Mouse (Mus musculus) kidney, postnatal 10 days (tissue): ENCODE data around the gene Trub2.

Source experiments
- DNase-seq: peaks from one replicate; pipeline ENCODE4 v3.0.0; 2021; ENCODE audit warnings: mixed read lengths

The Trub2 gene

GRCm38 (mm10) chr2:29771611-29772461 is 16.5 kb downstream of the Trub2 start:
- DNase-seq: no peak

- DNase-seq: no peak
Measured at GRCm38 (mm10) chr2:29770162-29770561, 18.1 kb downstream of the Trub2 start.

- no peak for DNase-seq
Measured at GRCm38 (mm10) chr2:29768901-29769300, 19.4 kb downstream of the Trub2 start.

- DNase-seq: peak; percentile 68
Measured at GRCm38 (mm10) chr2:29767976-29768709, 20.2 kb downstream of the Trub2 start.

GRCm38 (mm10) chr2:29764831-29765230 is 23.5 kb downstream of the Trub2 start:
- peak; percentile 84 for DNase-seq

GRCm38 (mm10) chr2:29755693-29756092 is 32.6 kb downstream of the Trub2 start:
- no peak for DNase-seq

- no peak for DNase-seq
Measured at GRCm38 (mm10) chr2:29752397-29752796, 35.9 kb downstream of the Trub2 start.

- peak; percentile 81 for DNase-seq
Measured at GRCm38 (mm10) chr2:29751497-29751896, 36.8 kb downstream of the Trub2 start, which contains the start of gene Gm13420. Gm13420 (minus strand) TSS chr2:29751685.

- no peak for DNase-seq
Measured at GRCm38 (mm10) chr2:29748499-29748898, 39.8 kb downstream of the Trub2 start.

GRCm38 (mm10) chr2:29747852-29748251 is 40.5 kb downstream of the Trub2 start:
- DNase-seq: no peak

GRCm38 (mm10) chr2:29747188-29747782 is 41.0 kb downstream of the Trub2 start:
- no peak for DNase-seq

- no peak for DNase-seq
Measured at GRCm38 (mm10) chr2:29744256-29744655, 44.0 kb downstream of the Trub2 start.

GRCm38 (mm10) chr2:29741207-29741606 is 47.1 kb downstream of the Trub2 start:
- DNase-seq: no peak

- DNase-seq: no peak
Measured at GRCm38 (mm10) chr2:29739368-29739767, 48.9 kb downstream of the Trub2 start.

- DNase-seq: no peak
Measured at GRCm38 (mm10) chr2:29738799-29739198, 49.5 kb downstream of the Trub2 start.

GRCm38 (mm10) chr2:29737209-29737925 is 50.9 kb downstream of the Trub2 start:
- DNase-seq: no peak

- DNase-seq: no peak
Measured at GRCm38 (mm10) chr2:29735708-29736107, 52.6 kb downstream of the Trub2 start.

- no peak for DNase-seq
Measured at GRCm38 (mm10) chr2:29733348-29733747, 55.0 kb downstream of the Trub2 start.

GRCm38 (mm10) chr2:29732559-29732958 is 55.7 kb downstream of the Trub2 start:
- no peak for DNase-seq

- peak; percentile 77 for DNase-seq
Measured at GRCm38 (mm10) chr2:29731545-29731944, 56.8 kb downstream of the Trub2 start.

- DNase-seq: no peak
Measured at GRCm38 (mm10) chr2:29729500-29729899, 58.8 kb downstream of the Trub2 start.

- no peak for DNase-seq
Measured at GRCm38 (mm10) chr2:29724664-29725365, 63.5 kb downstream of the Trub2 start.
